ENCODE assay signal across 8 mouse cellular contexts in genomic region chr2:173183836-173184460, GRCm38 (mm10). TPM values are rescaled to one million over a fixed set of nuclear protein-coding genes. Genes with fewer than 3 reads are reported as not detected.
DNase-seq lines count a peak whose midpoint lies in the region; ATAC-seq and TF ChIP-seq lines count a peak whose summit lies in the region.

No protein-coding gene starts in this region.

- H3K27ac ChIP-seq in kidney, postnatal 0 days: no peak overlapping the region

- H3K9ac ChIP-seq in kidney, postnatal 0 days (ENCODE audit: low read depth, low read length): no peak overlapping the region

- ATAC-seq in kidney, postnatal 0 days (replicated peaks; ENCODE audit: low FRiP score, low read depth): 0 out of 2 replicates have a peak, but pooled peaks have one; percentile 31
- no peak for ATAC-seq in megakaryocyte-erythroid progenitor cell, adult 5-6 weeks (replicated peaks; ENCODE audit: low FRiP score, low TSS enrichment, poor library complexity, severe bottlenecking)

- DNase-seq in 3T3-L1 (ENCODE audit: low read depth, low spot score): peak; percentile 63
- DNase-seq in A20 (ENCODE audit: low read depth, low spot score): peak; percentile 67
- peak; percentile 82 to 90 for DNase-seq in cerebellum, postnatal 14 days
- peak; percentile 64 for DNase-seq in gastrocnemius, postnatal 14 days
- peak; percentile 80 for DNase-seq in kidney, postnatal 0 days (ENCODE audit: low spot score)
- peak; percentile 41 for DNase-seq in lung, postnatal 25 days (ENCODE audit: low spot score)
- peak; percentile 82 for DNase-seq in right cerebral cortex, postnatal 4 days

- WGBS in kidney, postnatal 0 days: 4% methylated on average over 8 of the region's 8 CpGs

- no peak overlapping the region for H3K4me3 ChIP-seq in kidney, postnatal 0 days (replicated peaks; ENCODE audit: low read depth, low read length)

- peak; percentile 86 for TF ChIP-seq CTCF in kidney, postnatal 0 days (IDR thresholded peaks at IDR 0.05; ENCODE audit: low read depth)

- no peaks in the 10 kb centered on the region for H3K4me1 ChIP-seq in kidney, postnatal 0 days (replicated peaks; ENCODE audit: insufficient read depth, low read length)

- intact Hi-C loops in gastrocnemius, postnatal 14 days (cut with DNase I; ENCODE audit: low total_unique reads): loop anchor here (2.0 kb wide), 1 partner anchor 77 kb away; no protein-coding TSS in a partner anchor

- H3K4me2 ChIP-seq in kidney, postnatal 0 days (ENCODE audit: low read length): no peak overlapping the region

- H3K9me3 ChIP-seq in kidney, postnatal 0 days (replicated peaks; ENCODE audit: low read length): no peaks in the 10 kb centered on the region

- no peaks in the 10 kb centered on the region for H3K27me3 ChIP-seq in kidney, postnatal 0 days (ENCODE audit: insufficient read depth, low read length)

- no peaks in the 10 kb centered on the region for H3K36me3 ChIP-seq in kidney, postnatal 0 days (ENCODE audit: insufficient read depth, low read length)

RNA-seq across cellular contexts. Expression of gene Pck1, which starts 31.1 kb away (rescaled TPM):
- 1 to 10 TPM in 1 of 2 experiments, under 1 TPM in 1; 0.82 to 3.2 TPM for total RNA-seq in gastrocnemius, postnatal 14 days (2021)
- 47.2 and 67.8 TPM in 2 replicates for polyA plus RNA-seq in kidney, postnatal 0 days (2015; fragmentation: Nextera tagmentation; extraction: Ambion mirVana)
- total RNA-seq in megakaryocyte-erythroid progenitor cell, adult 5-6 weeks (2014; fragmentation: Nextera tagmentation): not detected in 2 replicates
- not detected in 2 replicates for total RNA-seq in megakaryocyte-erythroid progenitor cell, adult 5-6 weeks (2017)

RNA-seq across cellular contexts. Expression of gene Zbp1, which starts 34.8 kb away (rescaled TPM):
- not detected for total RNA-seq in gastrocnemius, postnatal 14 days (2021)
- polyA plus RNA-seq in kidney, postnatal 0 days (2015; fragmentation: Nextera tagmentation; extraction: Ambion mirVana): 1.3 and 1.7 TPM in 2 replicates
- 1.3 and 2.5 TPM in 2 replicates for total RNA-seq in megakaryocyte-erythroid progenitor cell, adult 5-6 weeks (2014; fragmentation: Nextera tagmentation)
- total RNA-seq in megakaryocyte-erythroid progenitor cell, adult 5-6 weeks (2017): 4.8 TPM in 1 of 2 replicates, not detected in the other
